Mouse (Mus musculus) heart, adult 11 months (tissue): ENCODE data around the gene Alox12.

Source experiments
- DNase-seq: peaks from one replicate; pipeline ENCODE4 v3.0.0; 2022

Alox12 gene

DNA sequence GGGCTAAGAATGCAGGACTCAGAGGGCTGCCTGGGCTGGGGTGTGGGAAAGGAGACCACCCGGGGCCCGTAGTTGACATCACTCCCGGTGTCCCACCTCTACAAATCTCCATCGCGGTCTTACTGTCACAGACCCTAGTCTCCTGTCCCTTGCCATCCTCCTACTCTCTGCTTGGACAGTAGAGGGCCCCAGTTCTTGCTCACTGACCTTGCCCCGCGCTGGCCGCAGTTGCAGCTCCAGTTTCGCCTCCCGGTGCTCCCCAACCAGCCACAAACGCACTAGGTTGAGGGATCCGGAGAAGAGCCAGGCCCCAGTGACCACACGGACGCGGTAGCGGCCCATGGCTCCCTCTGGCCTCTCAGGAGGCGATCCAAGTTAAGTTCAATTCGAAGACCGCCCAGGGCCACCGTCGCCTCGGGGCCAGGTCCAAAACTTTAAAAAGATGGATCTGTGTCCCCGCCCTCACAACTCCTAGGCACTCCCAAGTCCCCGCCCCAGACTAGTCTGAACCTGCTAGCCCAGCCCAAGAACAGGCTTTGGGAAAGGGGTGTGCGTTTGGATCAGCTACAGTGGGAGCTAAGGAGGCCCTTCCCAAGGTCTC lies at the start of gene Alox12:
Alox12 (minus strand) TSS at position 423 of the 601 bp plus-strand sequence.
- DNase-seq = peak; percentile 96

DNA sequence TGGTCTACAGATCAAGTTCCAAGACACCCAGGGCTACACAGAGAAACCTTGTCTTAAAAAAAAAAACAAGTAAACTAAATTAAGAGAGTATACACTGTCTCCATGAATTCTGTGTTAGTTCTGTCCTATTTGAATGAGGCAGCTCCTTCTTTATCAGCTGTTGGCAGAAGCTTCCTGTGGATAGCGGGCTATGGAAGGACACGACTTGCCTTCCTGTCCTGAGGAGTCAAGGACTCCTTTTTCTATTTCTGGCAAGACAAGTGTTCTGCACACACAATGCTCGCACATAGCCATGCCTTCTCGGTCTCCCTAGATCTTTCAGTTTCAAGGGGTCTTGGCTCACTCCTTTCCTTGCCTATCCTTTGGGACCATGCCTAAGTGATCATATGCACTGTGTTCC lies 47.1 kb upstream of the Alox12 start:
- DNase-seq = peak; percentile 94

DNA sequence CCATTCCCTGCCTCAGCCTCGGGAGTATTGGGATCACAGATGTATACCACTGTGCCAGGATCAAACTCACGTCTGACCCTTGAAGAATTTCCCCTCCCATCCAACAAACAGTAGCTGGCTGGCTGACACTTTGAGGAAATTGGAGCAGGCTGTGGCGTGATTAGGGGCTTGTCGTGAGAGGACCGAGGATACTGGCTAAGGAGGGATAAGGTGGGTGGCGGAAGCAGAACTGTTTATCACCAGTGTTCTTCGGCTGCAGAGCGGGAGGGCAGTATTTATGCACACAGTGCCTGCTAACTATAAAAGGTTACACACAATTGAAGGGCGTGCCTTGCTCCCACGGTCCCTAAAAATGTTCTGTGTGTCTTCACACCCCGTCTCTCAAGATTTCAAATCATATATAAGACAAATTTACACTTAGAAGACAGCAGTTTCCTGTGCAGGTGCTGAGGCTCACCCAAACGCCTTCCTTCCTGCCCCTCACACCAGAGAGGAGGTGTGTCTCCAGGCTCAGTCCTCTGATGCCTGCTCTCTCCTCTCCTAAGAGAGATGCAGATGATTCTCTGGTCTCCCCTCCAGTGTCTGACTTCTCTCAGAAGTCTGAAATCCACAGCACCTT lies 42.8 kb upstream of the Alox12 start:
- DNase-seq = peak; percentile 89

DNA sequence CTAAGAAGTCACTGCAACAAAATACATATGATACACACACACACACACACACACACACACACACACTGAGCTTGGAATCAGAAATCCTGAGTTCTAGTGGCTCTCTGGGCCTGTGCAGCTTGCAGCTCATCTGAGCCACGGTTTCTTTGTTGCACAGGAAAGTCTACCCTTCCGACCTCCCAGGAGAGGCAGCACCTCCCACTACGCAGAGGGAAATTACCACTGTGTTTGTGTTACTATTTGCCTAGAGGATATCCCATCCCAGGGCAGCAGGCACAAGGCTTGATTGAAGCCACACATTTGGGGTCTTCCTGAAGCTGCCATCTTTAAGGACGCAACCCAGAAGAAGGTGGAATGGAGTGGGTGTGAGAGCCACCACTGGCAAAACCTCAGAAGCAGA lies 42.3 kb upstream of the Alox12 start:
- DNase-seq = peak; percentile 92

DNA sequence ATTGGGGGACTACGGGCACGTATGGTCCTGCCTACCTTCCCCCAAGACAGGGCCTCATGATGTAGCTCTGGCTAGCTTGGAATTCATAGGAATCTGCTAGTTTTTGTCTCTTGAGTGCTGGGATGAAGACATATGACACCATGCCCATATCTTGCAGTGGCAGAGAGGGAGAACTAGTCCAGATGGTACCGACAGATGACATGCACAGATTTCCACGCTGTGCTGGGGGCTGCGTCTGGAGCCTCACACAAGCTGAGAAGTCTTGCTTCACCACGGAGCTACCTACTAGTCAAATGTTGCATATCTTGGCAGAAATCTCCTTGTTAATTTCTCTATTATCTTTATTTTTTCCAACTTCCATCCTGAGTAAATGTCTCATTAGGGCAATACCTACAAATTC lies 38.7 kb upstream of the Alox12 start:
- DNase-seq = no peak

DNA sequence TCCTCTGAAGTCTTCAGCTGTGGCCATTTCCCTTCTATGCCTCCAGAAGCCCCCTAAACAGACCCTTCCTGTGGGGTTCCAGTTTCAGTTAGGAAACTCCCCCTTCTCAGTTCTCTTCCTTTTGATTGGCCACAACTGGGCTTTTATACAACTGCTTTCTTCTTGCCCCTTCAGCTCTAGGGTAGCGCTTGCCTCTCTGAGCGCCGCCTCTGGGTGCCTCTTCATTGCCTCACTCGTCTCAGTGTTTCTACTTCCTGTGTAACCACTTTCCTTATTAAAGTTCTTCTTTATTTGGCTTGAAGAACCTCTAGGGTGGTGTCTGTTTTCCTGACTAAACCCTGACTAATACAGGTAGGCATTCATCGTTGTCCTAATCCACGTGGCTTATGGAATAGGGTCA lies 36.1 kb upstream of the Alox12 start:
- DNase-seq = no peak

DNA sequence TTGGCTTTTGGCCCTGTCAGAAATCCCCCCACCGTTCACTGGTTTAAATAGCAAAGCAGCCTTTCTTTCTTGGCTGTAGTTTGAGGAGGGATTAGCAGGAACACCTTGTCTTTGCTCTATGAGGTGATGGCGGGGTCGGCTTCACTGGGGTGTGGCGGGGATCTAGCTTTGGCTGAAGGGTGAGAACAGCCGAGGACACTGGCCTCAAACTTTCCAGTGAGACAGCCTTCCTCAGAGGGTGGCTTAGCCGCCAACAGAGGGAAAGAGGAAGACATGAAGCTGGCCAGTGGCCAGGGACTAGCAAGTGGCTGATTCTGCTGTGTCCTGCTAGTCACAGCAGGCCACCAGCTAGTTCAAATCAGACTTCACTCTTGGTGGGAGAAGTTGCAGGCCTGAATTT lies 34.1 kb upstream of the Alox12 start:
- peak; percentile 93 for DNase-seq

DNA sequence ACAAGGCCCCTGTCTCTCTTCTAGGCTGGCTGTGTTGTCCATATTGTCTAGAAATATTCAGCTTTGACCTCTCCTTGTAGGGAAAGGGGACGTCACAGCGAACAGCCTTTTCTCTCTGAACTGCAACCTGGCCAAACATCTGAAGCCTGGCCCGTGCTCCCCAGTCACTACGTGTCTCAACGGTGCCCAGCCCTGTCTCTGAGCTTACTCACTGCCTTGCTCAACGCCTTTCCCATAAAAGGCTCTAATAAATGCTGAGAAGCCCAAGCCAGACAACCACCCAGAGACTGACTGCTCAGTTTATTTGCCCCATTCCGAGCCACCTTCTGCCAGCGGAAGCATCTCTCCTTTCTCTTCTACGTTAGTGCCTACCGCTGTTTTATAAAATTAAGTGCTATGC lies 32.9 kb upstream of the Alox12 start:
- no peak for DNase-seq

DNA sequence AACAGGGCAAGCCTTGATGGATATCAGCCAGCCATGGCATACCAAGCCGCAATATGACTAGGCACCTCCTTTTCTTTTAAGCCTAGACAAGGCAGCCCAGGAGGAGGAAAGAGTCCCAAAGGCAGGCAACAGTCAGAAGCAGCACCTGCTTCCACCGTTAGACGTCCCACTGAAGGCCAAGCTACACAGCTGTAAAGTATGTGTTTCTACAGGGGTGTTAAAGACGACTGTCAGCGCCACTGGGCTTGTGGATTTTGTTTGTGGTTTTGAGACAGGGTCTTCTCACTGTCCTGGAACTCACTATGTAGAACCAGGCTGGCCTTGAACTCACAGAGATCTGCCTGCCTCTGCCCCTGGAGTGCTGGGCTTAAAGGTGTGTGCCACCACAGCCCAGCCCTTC lies 30.5 kb upstream of the Alox12 start:
- DNase-seq = no peak

DNA sequence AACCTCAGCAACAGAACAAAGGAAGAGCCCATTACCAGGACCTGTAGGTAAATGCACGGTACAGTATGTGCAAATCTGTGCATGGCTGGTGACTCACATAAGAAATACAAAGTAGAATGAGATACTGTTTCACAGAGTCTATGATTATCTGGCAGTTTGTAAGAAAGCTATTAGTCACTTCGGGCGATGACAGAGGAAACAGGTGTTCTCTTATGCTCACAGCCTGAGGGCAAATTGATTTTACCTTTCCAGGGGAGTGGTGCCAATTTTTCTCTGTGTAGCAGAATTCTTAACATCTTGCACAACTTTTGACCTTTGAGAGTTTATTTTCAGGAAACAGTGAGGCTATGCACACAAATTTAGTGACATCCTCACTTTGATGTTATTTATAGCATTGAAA lies 29.6 kb upstream of the Alox12 start:
- DNase-seq = no peak

DNA sequence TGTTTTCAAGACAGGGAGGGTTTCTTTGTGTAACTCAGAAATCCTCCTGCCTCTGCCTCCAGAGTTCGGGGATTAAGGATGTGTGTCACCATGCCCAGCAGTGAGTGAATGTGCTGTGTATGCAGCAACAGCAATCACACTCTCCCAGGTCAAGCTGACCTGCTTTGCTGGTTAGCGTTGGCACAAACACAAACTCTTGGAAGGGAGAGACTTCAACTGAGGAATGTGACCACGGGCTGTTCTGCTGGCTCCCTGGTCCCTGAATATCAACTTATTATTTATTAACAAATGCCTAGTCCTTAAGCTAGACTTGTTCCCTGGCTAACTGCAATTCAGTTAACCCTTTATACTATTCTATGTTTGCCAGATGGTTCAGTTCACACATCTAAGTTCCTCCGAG lies 28.5 kb upstream of the Alox12 start:
- peak; percentile 91 for DNase-seq

DNA sequence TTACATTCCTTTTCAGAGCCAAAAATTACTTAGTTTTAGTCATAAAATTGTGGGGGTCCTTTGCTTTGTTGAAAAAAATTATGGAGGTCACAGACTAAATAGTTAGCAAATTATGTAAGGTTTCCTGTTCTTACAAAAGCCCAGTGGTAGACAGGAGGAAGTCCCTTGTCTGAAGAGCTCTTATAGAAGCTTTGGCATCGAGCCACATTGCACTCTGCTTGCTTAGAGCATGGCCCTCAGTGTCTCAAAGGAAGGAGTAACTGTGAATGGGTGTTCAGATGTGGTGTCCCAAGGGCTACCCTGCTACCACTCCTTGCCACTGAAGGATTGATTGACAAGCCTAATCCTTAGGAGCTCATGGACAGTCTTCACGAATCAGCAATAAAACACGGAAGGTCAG lies 25.3 kb upstream of the Alox12 start:
- DNase-seq = peak; percentile 92

DNA sequence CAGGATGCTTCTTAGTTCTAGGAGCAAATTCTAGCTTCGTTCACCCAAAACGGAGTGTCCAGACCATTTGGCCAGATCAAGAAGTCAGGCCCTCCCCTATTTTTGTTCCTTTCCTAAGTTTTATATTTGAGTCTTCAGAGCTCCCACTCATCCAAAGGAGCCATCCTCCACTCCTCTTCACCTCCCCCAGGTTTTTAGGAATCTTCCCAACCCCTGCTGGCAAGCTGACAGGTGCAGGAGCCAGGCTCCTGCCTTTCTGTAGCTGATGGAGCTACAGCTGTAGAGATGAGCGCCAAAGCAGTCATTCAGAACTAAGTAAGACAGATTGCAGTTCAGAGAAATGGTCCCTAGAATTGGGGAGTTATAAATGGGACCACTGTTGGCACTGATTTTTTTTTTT lies 23.8 kb upstream of the Alox12 start:
- peak; percentile 60 for DNase-seq

DNA sequence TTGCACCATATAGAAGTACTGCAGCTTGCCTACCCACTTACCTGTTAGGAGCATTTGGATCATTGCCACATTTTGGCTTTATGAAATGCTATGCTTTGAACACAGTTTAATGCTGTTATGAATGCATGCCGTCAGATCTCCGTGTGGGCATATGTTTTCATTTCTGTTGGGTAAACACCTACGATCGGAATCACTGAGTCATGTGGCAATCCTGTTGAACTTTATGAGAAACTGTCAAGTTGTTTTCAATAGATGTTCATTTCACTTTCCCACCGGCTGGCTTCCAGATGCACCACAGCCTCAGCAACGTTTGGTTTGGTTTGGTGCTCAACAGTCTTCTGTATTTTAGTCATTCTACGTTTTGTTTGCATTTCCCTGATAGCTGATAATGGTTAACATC lies 16.5 kb upstream of the Alox12 start:
- DNase-seq = no peak

DNA sequence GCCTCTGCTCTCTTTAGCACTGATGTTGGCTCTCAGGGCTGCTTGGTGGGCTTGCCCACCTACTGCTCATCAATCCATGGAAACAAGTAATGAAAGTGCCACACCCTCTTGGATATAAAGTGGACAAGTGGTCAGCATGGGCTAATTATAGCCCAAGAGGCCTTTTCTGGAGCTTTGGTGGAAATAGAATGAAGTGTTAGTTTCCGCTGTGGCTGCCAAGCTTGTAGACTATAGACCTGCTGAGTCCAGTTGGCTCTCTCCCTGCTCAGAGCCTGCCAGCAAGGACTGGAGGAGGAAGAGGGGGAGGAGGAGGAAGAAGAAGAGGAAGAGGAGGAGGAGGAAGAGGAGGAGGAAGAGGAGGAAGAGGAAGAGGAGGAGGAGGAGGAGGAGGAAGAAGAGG lies 11.3 kb upstream of the Alox12 start:
- DNase-seq = peak; percentile 96

DNA sequence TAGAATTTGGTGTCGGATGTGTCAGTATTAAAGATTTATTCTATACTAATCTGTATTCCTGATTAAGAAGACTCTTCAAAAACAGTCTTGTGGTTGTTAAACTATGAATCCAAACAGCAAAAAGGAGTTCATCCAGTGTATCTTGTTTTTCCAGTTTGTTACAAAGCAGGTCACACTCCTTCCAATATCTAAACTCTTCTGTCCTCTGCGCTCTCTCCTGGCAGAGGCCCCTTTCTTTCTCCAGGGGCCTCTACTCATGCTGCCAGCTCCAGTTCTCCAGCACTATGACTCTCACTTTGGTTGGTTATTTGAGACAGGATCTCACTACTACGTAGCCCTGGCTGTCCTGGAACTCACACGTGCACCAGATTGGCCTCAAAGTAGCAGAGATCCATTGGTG lies 10.7 kb upstream of the Alox12 start:
- DNase-seq = no peak

DNA sequence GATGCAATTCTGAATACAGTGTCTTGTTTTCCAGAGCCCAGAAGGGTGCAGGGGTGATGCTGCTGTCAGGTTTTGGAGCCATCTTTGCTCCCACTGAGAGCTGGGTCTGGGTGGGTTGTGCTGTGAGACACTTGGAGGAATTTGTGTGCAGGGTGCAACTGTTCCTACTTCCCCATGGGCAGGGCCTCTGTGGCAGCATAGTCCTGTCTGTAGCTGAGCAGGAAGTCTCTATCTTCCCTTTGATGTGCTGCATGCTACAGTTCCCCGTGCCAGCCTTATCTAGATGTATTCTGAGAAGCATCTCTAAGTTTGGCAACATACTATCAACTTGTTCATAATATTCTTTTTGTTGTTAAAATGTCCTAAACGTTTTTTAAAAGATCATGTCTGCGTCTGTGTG lies 10.1 kb upstream of the Alox12 start:
- DNase-seq = no peak

DNA sequence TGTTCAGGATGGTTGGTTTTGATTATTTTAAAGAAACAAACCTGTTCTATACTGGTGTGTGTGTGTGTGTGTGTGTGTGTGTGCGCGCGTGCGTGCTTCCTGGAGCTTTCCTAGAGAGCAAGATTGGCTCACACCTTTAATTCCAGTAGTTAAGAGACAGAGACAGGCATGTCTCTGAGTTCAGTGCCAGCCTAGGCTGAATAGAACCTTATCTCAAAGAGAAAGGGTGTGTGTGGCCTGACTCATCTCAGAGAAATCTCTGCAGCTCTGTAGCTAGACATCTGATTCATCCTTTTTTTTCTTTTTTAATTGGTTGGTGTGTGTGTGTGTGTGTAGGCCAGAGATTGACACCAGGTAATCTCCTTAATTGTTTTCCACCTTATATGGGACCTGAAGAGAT lies 3.9 kb upstream of the Alox12 start:
- DNase-seq = no peak

DNA sequence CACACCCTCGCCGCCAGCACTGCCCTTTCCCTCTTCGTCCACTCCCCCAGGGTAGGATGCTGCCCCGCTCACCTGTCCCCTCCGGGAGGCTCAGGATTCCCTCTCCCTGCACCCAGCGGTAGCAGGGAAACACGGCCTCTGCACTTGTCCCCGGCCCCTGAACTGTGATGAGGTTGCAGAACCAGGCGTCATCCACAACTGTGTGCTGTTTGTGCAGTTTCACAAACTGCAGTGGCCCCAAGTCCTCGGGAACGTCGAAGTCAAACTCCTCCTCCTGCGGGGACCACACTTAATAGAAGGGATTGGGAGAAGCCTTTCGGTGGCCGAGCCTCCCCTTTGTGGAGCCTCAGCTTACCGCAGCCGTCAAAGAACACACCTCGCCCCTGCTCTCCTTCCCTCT lies 816 bp downstream of the Alox12 start:
- DNase-seq = peak; percentile 86

DNA sequence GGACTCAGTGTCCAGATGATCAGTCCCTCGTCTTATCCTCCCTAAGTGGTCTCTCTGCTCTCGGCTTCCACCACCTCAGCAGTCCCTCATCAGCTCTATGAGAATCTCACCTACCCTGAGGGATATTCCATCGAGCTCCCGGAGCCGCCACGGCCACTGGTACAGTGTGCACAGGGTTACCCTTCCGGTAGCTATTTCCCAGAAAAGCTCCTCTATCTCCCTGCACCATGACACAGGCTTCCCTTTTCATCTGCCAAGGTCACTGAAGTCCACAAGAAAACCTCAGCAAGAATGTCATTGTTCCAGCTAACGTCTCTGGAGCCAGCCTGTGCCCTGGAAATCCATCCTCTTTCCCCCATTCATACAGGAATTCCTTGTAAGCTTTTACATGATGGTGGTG lies 3.3 kb downstream of the Alox12 start:
- DNase-seq = peak; percentile 76

DNA sequence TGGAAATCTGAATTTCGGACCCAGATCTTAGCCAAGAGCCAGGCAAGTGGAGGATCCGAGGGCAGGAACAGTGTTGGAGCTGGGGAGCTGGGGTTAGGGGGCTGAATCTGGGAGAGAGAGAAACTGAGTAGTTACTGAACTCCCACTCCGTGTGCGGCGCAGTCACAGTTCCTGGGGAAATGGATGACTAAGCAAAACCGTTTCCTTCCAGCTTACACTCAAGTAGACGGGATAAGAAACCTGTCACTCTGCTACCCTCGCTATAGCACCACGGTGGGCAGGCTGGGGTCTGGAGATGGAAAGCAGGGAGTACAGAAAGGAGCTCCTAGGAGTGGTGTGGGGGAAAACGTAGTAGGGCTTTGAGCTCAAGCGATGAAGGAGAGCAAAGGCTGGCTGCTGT lies 5.0 kb downstream of the Alox12 start:
- peak; percentile 52 for DNase-seq

DNA sequence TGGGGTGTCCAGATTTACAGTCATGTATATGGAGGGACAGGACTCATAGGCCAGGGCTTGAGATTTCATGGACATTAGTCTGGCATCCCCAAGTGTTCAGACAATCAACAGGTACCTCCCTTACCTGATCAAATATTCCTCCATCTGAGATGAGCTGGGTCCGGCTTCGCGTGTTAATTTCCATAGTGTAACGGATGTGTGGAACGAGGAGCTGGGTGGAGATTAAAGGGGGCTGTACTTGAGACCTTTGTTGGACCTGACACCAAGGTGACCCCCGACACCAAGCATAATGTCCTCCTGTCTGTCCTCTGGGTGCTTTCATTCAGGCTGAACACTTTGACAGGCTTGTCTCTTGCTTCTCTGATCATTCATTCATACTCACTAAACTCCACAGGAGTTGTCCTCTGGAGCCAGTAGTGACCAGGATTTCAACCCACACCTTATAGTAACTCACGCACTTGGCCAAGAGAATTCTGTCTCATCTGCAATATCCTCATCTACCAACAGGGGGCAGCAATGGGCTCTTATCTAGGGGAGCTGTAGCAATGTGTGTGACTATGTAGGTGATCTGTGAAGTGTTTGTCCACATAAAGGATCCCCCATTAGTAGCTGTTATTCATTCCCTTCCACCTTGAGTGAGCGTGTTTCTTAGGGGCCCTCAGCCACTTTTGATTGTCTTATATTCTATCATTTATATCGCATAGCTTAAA lies 7.9 kb downstream of the Alox12 start:
- peak; percentile 90 for DNase-seq

DNA sequence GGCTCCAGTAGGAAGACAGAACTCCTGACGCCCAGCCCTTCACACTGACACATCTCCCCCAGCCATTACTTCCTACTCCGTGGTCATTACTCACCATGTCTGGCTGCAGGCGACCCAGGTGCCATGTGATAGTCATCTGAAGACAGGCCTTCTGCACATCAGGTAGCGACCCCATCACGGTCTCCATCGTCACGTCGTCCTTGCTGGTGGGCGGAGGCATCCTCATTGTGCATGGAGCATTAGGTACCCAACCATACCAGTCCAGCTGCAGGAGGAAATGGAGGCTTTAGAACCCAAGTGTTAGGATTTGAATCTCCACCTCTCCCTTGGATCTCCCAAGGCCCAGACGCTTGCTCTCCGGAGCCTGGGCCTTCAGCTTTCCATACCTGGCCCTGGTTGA lies 12.6 kb downstream of the Alox12 start:
- DNase-seq = peak; percentile 92

DNA sequence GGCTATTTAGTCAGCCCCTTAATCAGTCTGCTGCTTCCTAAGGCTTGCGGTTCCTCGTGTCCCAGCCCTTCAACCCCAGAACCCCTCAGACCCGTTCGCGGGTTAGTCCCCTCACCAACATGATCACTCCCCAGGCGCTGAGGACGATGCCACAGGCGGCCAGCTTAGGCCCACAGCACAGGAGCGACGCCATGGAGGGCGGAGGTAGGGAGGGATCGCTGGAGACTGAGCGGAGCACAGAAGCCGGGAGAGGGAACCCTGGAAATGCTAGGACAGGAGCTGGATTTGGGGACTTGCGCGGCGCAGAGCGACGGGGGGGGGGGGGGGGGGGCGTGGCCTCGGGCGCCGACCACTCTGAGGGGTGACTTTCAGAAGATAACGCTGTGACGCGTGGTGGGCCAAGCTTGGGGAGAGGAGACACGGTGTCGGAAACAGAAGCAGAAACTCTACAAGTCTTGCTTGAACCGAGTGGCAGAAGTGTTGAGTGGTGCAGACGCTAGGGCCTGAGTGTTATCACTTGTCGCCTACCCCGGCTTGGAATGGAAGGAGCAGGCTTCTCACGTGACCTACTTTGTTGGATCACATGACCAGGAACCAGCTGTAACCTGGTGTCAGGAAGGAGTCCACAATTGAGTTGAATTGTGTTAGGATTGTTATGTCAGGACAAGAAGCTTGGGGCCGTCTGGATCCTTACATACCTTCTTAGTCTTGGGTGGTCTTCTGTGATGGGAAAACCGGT lies 15.4 kb downstream of the Alox12 start, which contains the start of the genes Gm21988 and Rnasek:
Gm21988 (minus strand) TSS at position 290 of the 739 bp plus-strand sequence.
Rnasek (minus strand) TSS at position 302 of the 739 bp plus-strand sequence.
- DNase-seq = peak; percentile 99
